Mouse (Mus musculus) heart, postnatal 0 days (tissue): ENCODE measurements around the gene March4.

ENCODE experiments used
- CTCF ChIP-seq: IDR thresholded peaks from 2 replicates; pipeline ENCODE4 v1.5.1; 2016; ENCODE audit warnings: antibody characterized with exemption, control low read depth, low read depth
- EP300 ChIP-seq: IDR thresholded peaks from 2 replicates; pipeline ENCODE4 v1.6.1; 2016; ENCODE audit warnings: antibody characterized with exemption, low read depth

- TF ChIP-seq CTCF = no peak
- no peak for TF ChIP-seq EP300
These were observed 83.9 kb downstream of the March4 start for GRCm38 (mm10) chr1:72452839-72453238.
